Mouse (Mus musculus): Measurements from ENCODE around the gene Cox4i1. TPM values are rescaled to one million over a fixed set of nuclear protein-coding genes. Genes with fewer than 3 reads are reported as not detected.

Gene Cox4i1
- polyA plus RNA-seq (2012; fragmentation: generic; extraction: Trizol) = 1,270 TPM
- long read RNA-seq, experiment 1, transcript Cox4i1-204 (3 exons, 578 nt) = minor isoform, 27 of 811 reads
- long read RNA-seq, experiment 1, transcript Cox4i1-201 (5 exons, 745 nt) = major isoform, 699 of 811 reads
- long read RNA-seq, experiment 1, transcript Cox4i1-205 (5 exons, 765 nt) = minor isoform, 10 of 811 reads
- long read RNA-seq, experiment 1, transcript Cox4i1-203 (2 exons, 438 nt) = minor isoform, 21 of 811 reads
- long read RNA-seq, experiment 1, partial matches to known transcripts = 33 of 811 reads
- long read RNA-seq, experiment 1, other reads (novel, unspliced or antisense) = 21 of 811 reads
- long read RNA-seq, experiment 2, transcript Cox4i1-204 (3 exons, 578 nt) = minor isoform, 21 of 192 reads
- long read RNA-seq, experiment 2, transcript Cox4i1-201 (5 exons, 745 nt) = major isoform, 160 of 192 reads
- long read RNA-seq, experiment 2, partial matches to known transcripts = 1 of 192 reads
- long read RNA-seq, experiment 2, other reads (novel, unspliced or antisense) = 8 of 192 reads

DNA sequence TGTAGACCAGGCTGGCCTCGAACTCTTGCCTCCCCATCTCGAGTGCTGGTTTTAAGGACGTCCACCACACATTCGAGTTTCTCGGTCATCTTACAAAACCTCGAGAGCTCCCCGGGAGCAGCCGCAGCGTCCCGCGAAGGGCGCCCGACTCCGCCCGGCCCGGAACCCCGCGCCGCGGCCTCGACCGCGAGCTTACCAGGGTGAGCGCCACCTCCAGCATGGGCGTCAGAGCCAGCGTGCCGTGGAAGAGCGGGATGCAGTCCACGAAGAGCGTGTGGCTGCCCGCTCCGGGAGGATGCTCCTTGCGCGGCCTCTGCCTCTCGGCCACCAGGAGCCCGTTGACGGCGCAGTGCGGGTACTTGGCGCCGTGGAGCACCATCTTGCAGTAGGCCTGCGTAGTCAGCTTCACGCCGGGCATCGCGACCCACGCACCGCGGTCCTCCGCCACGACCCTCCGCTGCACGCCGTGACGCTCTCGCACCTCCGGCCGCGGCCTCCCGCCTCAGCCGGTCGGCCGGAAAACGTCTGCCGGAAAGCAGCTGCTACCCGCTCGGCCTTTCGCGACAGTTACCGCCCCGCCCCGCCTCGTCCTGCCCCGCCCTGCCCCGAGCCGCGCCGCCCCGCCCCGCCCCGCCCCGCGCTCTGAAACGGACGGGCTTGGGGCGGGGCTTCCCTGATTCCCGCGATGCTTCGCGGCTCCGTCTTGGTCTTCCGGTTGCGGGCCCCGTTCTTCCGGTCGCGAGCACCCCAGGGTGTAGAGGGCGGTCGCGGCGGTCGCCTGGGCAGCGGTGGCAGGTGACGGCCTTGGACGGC, at the start of gene Cox4i1, which contains the start of gene Gm27021:
Cox4i1 (plus strand) TSS at position 662 of the 813 bp plus-strand sequence.
Gm27021 (minus strand) TSS at position 519 of the 813 bp plus-strand sequence.
- Histone ChIP-seq H3K36me3 (ENCODE audit: control insufficient read depth, insufficient read depth) (peaks cover 54% of the 10 kb centered on the region), H3K4me3 (ENCODE audit: insufficient read depth, poor library complexity, severe bottlenecking) (peak within 1 kb of the TSS; percentile 89), H3ac (ENCODE audit: control insufficient read depth, insufficient read length, low read depth) (peak within 1 kb of the TSS; percentile 86), H3K27me3 (ENCODE audit: control insufficient read depth, insufficient read depth, insufficient read length) (no peaks in the 10 kb centered on the region), H3K79me2 (ENCODE audit: control insufficient read depth, insufficient read depth) (peaks cover 98% of the 10 kb centered on the region), H3K79me3 (ENCODE audit: low read depth) (peaks cover 72% of the 10 kb centered on the region)
- TF ChIP-seq MAX (IDR thresholded peaks at IDR 0.05) (peak; percentile 79), MYOD1 (IDR thresholded peaks at IDR 0.05; ENCODE audit: control insufficient read depth, insufficient read length, low read depth) (no peak), USF1 (IDR thresholded peaks at IDR 0.05; ENCODE audit: low read depth) (no peak), CTCF (IDR thresholded peaks at IDR 0.05; ENCODE audit: control insufficient read depth, insufficient read depth, insufficient read length) (peak; percentile 4), MYOG (IDR thresholded peaks at IDR 0.05; ENCODE audit: control insufficient read depth, extremely low read depth, insufficient read length) (no peak), CEBPB (IDR thresholded peaks at IDR 0.05; ENCODE audit: low read depth) (no peak), FOSL1 (IDR thresholded peaks at IDR 0.05; ENCODE audit: insufficient read depth, low read length, poor library complexity, severe bottlenecking) (no peak)

DNA sequence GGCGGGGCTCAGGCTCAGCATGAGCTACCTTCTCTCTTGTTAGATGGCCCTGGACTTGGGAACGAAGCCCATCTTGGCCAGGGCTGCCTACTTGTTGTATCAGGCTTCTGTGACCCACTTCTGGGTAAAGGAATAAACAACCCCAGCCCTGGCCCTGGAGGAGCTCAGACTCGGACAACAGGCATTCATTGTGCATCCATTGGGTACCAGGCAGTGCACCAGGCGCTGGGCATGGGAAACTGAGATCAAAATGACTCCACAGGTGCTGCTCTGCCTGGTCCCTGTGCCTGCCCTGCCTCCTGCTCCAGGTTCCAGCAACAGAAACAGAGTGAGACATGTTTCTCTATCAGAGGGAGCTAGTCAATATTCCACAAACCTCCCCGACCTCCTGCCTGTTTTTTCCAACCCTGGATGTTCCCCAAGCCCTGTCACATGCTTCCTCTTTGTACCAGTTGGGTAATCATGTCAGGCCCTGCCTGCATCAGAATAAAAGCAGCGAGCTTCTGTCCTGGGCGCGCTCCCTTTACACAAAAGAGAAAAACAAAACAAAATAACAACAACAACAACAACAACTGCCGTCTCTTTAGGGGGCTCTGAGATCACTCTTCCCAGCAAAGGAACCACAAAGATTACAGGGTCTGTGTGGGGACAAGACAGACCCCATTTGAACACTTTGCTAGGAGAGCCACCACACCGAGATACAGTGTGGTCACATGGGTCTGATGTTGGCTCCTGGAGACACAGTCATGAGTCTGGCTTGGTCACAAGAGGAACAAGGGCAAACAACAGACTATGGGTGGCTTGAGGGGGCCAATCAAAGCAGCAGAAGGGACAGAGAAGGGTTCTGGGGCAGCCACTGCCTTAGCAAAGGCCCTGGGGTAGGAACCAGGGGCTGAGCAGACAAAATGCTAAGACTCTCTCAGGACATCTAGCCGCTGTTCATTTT, 48.5 kb upstream of the Cox4i1 start:
- no peak overlapping the region for H3K4me3 ChIP-seq (ENCODE audit: insufficient read depth, poor library complexity, severe bottlenecking)
- no peaks in the 10 kb centered on the region for H3K79me3 ChIP-seq (ENCODE audit: low read depth)
- no peaks in the 10 kb centered on the region for H3K79me2 ChIP-seq (ENCODE audit: control insufficient read depth, insufficient read depth)
- no peaks in the 10 kb centered on the region for H3K27me3 ChIP-seq (ENCODE audit: control insufficient read depth, insufficient read depth, insufficient read length)
- no peak overlapping the region for H3ac ChIP-seq (ENCODE audit: control insufficient read depth, insufficient read length, low read depth)
- H3K36me3 ChIP-seq (ENCODE audit: control insufficient read depth, insufficient read depth) = no peaks in the 10 kb centered on the region
- TF ChIP-seq MAX (IDR thresholded peaks at IDR 0.05) (no peak), FOSL1 (IDR thresholded peaks at IDR 0.05; ENCODE audit: insufficient read depth, low read length, poor library complexity, severe bottlenecking) (no peak), MYOD1 (IDR thresholded peaks at IDR 0.05; ENCODE audit: control insufficient read depth, insufficient read length, low read depth) (no peak), MYOG (IDR thresholded peaks at IDR 0.05; ENCODE audit: control insufficient read depth, extremely low read depth, insufficient read length) (no peak), CTCF (IDR thresholded peaks at IDR 0.05; ENCODE audit: control insufficient read depth, insufficient read depth, insufficient read length) (no peak), CEBPB (IDR thresholded peaks at IDR 0.05; ENCODE audit: low read depth) (no peak), USF1 (IDR thresholded peaks at IDR 0.05; ENCODE audit: low read depth) (no peak)

DNA sequence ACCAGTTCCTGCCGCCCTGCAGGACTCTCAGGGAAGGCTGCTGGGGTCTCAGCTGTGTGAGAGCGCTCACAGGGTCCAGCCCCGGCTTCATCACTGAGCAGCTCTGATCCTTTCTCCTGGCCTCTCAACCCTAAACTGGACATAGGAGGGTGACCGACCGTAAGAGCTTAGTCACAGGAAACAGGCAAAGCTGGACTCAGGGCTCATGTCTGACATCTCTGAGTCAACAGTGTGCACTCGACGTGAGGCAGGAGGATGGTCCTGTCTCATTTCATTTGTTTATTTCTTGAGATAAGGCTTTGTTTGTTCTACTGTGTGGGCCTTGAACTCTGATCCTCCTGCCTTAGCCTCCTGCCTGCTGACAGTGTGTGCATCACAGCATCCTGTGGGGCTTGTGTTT, 47.6 kb upstream of the Cox4i1 start:
- no peaks in the 10 kb centered on the region for H3K79me3 ChIP-seq (ENCODE audit: low read depth)
- H3K27me3 ChIP-seq (ENCODE audit: control insufficient read depth, insufficient read depth, insufficient read length) = no peaks in the 10 kb centered on the region
- H3K36me3 ChIP-seq (ENCODE audit: control insufficient read depth, insufficient read depth) = no peaks in the 10 kb centered on the region
- H3ac ChIP-seq (ENCODE audit: control insufficient read depth, insufficient read length, low read depth) = no peak overlapping the region
- TF ChIP-seq MAX (IDR thresholded peaks at IDR 0.05) (no peak), CTCF (IDR thresholded peaks at IDR 0.05; ENCODE audit: control insufficient read depth, insufficient read depth, insufficient read length) (no peak), FOSL1 (IDR thresholded peaks at IDR 0.05; ENCODE audit: insufficient read depth, low read length, poor library complexity, severe bottlenecking) (no peak), USF1 (IDR thresholded peaks at IDR 0.05; ENCODE audit: low read depth) (no peak), CEBPB (IDR thresholded peaks at IDR 0.05; ENCODE audit: low read depth) (no peak)
- H3K79me2 ChIP-seq (ENCODE audit: control insufficient read depth, insufficient read depth) = no peaks in the 10 kb centered on the region
- H3K4me3 ChIP-seq (ENCODE audit: insufficient read depth, poor library complexity, severe bottlenecking) = no peak overlapping the region

GRCm38 (mm10) chr8:120622161-120622560, 45.9 kb upstream of the Cox4i1 start:
- H3K4me3 ChIP-seq (ENCODE audit: insufficient read depth, poor library complexity, severe bottlenecking) = no peak overlapping the region

More at GRCm38 (mm10) chr8:120622161-120622560, 45.9 kb upstream of the Cox4i1 start:
- TF ChIP-seq MYOD1 (IDR thresholded peaks at IDR 0.05; ENCODE audit: control insufficient read depth, insufficient read length, low read depth) (no peak), CEBPB (IDR thresholded peaks at IDR 0.05; ENCODE audit: low read depth) (no peak), FOSL1 (IDR thresholded peaks at IDR 0.05; ENCODE audit: insufficient read depth, low read length, poor library complexity, severe bottlenecking) (no peak), MAX (IDR thresholded peaks at IDR 0.05) (no peak), CTCF (IDR thresholded peaks at IDR 0.05; ENCODE audit: control insufficient read depth, insufficient read depth, insufficient read length) (no peak), MYOG (IDR thresholded peaks at IDR 0.05; ENCODE audit: control insufficient read depth, extremely low read depth, insufficient read length) (no peak), USF1 (IDR thresholded peaks at IDR 0.05; ENCODE audit: low read depth) (no peak)
- Histone ChIP-seq H3K79me2 (ENCODE audit: control insufficient read depth, insufficient read depth) (no peaks in the 10 kb centered on the region), H3K36me3 (ENCODE audit: control insufficient read depth, insufficient read depth) (no peaks in the 10 kb centered on the region), H3K27me3 (ENCODE audit: control insufficient read depth, insufficient read depth, insufficient read length) (no peaks in the 10 kb centered on the region), H3K79me3 (ENCODE audit: low read depth) (no peaks in the 10 kb centered on the region), H3ac (ENCODE audit: control insufficient read depth, insufficient read length, low read depth) (no peak overlapping the region)

Data from C2C12 (cell line).